Comparison of ENCODE assay signal across 10 mouse cellular contexts in the genomic region with DNA sequence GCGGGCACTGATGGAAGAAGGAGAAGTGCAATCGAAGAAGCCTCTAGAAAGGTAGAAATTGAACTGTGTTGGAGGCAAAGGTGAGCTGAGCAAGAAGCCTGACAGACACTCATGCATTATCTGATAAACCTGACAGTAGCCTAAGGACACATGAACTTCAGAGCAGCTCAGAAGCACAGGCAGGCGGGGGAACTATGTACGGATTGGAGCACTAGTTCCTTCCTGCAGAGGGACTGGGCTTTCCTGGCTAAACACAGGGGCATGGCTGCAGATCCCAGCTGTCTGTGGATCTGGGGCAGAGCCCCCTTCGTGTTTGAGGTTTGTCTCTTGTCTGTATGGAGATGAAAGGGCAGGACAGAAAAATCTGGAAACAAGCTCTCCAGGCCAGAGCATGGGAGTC.
A peak's percentile ranks its signal among the peaks of the same experiment; 100 is the strongest.
DNase-seq lines count a peak whose midpoint lies in the region; ATAC-seq and TF ChIP-seq lines count a peak whose summit lies in the region.
"Had no signal": no experiment of that assay in that cellular context is flagged by ENCODE, and none has a peak within 500 bp of the region (broad histone marks: within the 10 kb centered on the region; RNA-seq: fewer than 3 reads in every experiment).

No protein-coding gene starts in this region.

- H3K9ac ChIP-seq in forebrain, embryonic 12.5 days, result no peak overlapping the region
- no peak overlapping the region for H3K9ac ChIP-seq in forebrain, embryonic 16.5 days (replicated peaks; ENCODE audit: low read depth, low read length)
- no peak overlapping the region for H3K9ac ChIP-seq in kidney, embryonic 16.5 days (replicated peaks; ENCODE audit: low read length)
- no peak overlapping the region for H3K9ac ChIP-seq in stomach, postnatal 0 days (ENCODE audit: low read length)
- H3K9ac ChIP-seq: liver, embryonic 12.5 days had no signal

- no peak for TF ChIP-seq EP300 in stomach, postnatal 0 days (optimal IDR thresholded peaks at IDR 0.05)

- TF ChIP-seq CTCF in stomach, postnatal 0 days (IDR thresholded peaks at IDR 0.05; ENCODE audit: low read depth), result no peak

- no peaks in the 10 kb centered on the region for H3K9me3 ChIP-seq in forebrain, embryonic 12.5 days
- H3K9me3 ChIP-seq in forebrain, embryonic 16.5 days (ENCODE audit: control insufficient read depth, low read length), result no peaks in the 10 kb centered on the region
- no peaks in the 10 kb centered on the region for H3K9me3 ChIP-seq in kidney, embryonic 16.5 days (ENCODE audit: low read length)
- no peaks in the 10 kb centered on the region for H3K9me3 ChIP-seq in stomach, postnatal 0 days (ENCODE audit: control insufficient read depth, low read length)
- H3K9me3 ChIP-seq: liver, embryonic 12.5 days had no signal

- DNase-seq in kidney, adult 18-20 months, result no peak
- DNase-seq in retina, postnatal 1 day, result peak; percentile 45
- DNase-seq in retina, embryonic 14.5 days (ENCODE audit: low spot score), result no peak
- no peak for DNase-seq in stomach, postnatal 0 days (ENCODE audit: low spot score)
- DNase-seq in cerebellum, adult 11-12 months, result no peak
- DNase-seq: thymus, postnatal 25 days had no signal

- H3K27me3 ChIP-seq in forebrain, embryonic 12.5 days, result no peaks in the 10 kb centered on the region
- H3K27me3 ChIP-seq in forebrain, embryonic 16.5 days (replicated peaks; ENCODE audit: control insufficient read depth, insufficient read depth, low read length), result no peaks in the 10 kb centered on the region
- H3K27me3 ChIP-seq in kidney, embryonic 16.5 days (ENCODE audit: insufficient read depth, low read length), result no peaks in the 10 kb centered on the region
- no peaks in the 10 kb centered on the region for H3K27me3 ChIP-seq in stomach, postnatal 0 days (ENCODE audit: control insufficient read depth, insufficient read depth, low read length)
- H3K27me3 ChIP-seq: liver, embryonic 12.5 days had no signal

- H3K36me3 ChIP-seq in forebrain, embryonic 12.5 days (replicated peaks), result no peaks in the 10 kb centered on the region
- no peaks in the 10 kb centered on the region for H3K36me3 ChIP-seq in forebrain, embryonic 16.5 days (ENCODE audit: control insufficient read depth, insufficient read depth)
- H3K36me3 ChIP-seq in kidney, embryonic 16.5 days (ENCODE audit: insufficient read depth, low read length), result no peaks in the 10 kb centered on the region
- H3K36me3 ChIP-seq in stomach, postnatal 0 days (ENCODE audit: control insufficient read depth, insufficient read depth, low read length), result no peaks in the 10 kb centered on the region
- H3K36me3 ChIP-seq: liver, embryonic 12.5 days had no signal

- no peak overlapping the region for H3K4me3 ChIP-seq in forebrain, embryonic 12.5 days (replicated peaks)
- no peak overlapping the region for H3K4me3 ChIP-seq in forebrain, embryonic 16.5 days (replicated peaks; ENCODE audit: low read length)
- H3K4me3 ChIP-seq in kidney, embryonic 16.5 days (ENCODE audit: low read length), result no peak overlapping the region
- no peak overlapping the region for H3K4me3 ChIP-seq in stomach, postnatal 0 days (ENCODE audit: low read depth, low read length)
- H3K4me3 ChIP-seq: liver, embryonic 12.5 days had no signal

- no peak for ATAC-seq in forebrain, embryonic 12.5 days (ENCODE audit: low FRiP score)
- ATAC-seq in forebrain, embryonic 16.5 days, result no peak; the same call in 1 of the 2 replicates
- peak; percentile 25; the same call in 1 of the 2 replicates for ATAC-seq in kidney, embryonic 16.5 days (ENCODE audit: low FRiP score, low TSS enrichment)
- peak; percentile 35; the same call in 1 of the 2 replicates for ATAC-seq in stomach, postnatal 0 days (ENCODE audit: low FRiP score, low TSS enrichment)
- ATAC-seq: liver, embryonic 12.5 days had no signal

- WGBS in forebrain, embryonic 12.5 days, result 52% methylated on average over 5 of the region's 5 CpGs
- WGBS in forebrain, embryonic 16.5 days, result 66% methylated on average over 5 of the region's 5 CpGs
- 51% methylated on average over 5 of the region's 5 CpGs for WGBS in kidney, embryonic 16.5 days
- 38% methylated on average over 5 of the region's 5 CpGs for WGBS in stomach, postnatal 0 days

- 0 out of 2 replicates have a peak overlapping the region, but pooled peaks have one; percentile 42 for H3K27ac ChIP-seq in forebrain, embryonic 12.5 days
- no peak overlapping the region for H3K27ac ChIP-seq in forebrain, embryonic 16.5 days (ENCODE audit: low read length)
- H3K27ac ChIP-seq in kidney, embryonic 16.5 days (ENCODE audit: low read length), result peak overlapping the region; percentile 70
- peak overlapping the region; percentile 70 for H3K27ac ChIP-seq in stomach, postnatal 0 days (replicated peaks)
- H3K27ac ChIP-seq: liver, embryonic 12.5 days had no signal

- peaks cover 24% of the 10 kb centered on the region for H3K4me1 ChIP-seq in forebrain, embryonic 12.5 days
- peaks cover 7% of the 10 kb centered on the region for H3K4me1 ChIP-seq in forebrain, embryonic 16.5 days (replicated peaks; ENCODE audit: control insufficient read depth, insufficient read depth, low read length)
- H3K4me1 ChIP-seq in kidney, embryonic 16.5 days (ENCODE audit: insufficient read depth, low read length), result peaks cover 25% of the 10 kb centered on the region
- peaks cover 5% of the 10 kb centered on the region; the same call in 1 of the 2 replicates for H3K4me1 ChIP-seq in stomach, postnatal 0 days (replicated peaks; ENCODE audit: control insufficient read depth, insufficient read depth)
- H3K4me1 ChIP-seq: liver, embryonic 12.5 days had no signal

- H3K4me2 ChIP-seq in forebrain, embryonic 12.5 days, result no peak overlapping the region
- H3K4me2 ChIP-seq in forebrain, embryonic 16.5 days (ENCODE audit: low read length), result no peak overlapping the region
- no peak overlapping the region for H3K4me2 ChIP-seq in kidney, embryonic 16.5 days (replicated peaks; ENCODE audit: low read depth, low read length)
- no peak overlapping the region for H3K4me2 ChIP-seq in stomach, postnatal 0 days (replicated peaks; ENCODE audit: low read depth)
- H3K4me2 ChIP-seq: liver, embryonic 12.5 days had no signal

Comparison
In these comparisons a context has a peak if more than half of its experiments do, and no peak if none do; other contexts are left out.
1. ATAC-seq: peak in kidney, embryonic 16.5 days (single experiment) and stomach, postnatal 0 days (single experiment); none in forebrain, embryonic 12.5 days (single experiment) and forebrain, embryonic 16.5 days (single experiment).